Mouse (Mus musculus) kidney, adult 2 months (tissue): Measurements from ENCODE around the gene Myadml2.

ENCODE experiments used
- CTCF ChIP-seq: fragments of 200-500 bp; conservative IDR thresholded peaks from 2 replicates; pipeline ENCODE4 v1.5.1; 2011; ENCODE audit warnings: low read depth, mild to moderate bottlenecking, control low read depth, low read length, moderate library complexity, mixed read lengths; ENCODE audit not compliant: insufficient read depth, insufficient read length
- POLR2A ChIP-seq: fragments of 200-500 bp; IDR thresholded peaks from one replicate; pipeline ENCODE4 v1.6.1; 2011; ENCODE audit warnings: low read depth, low read length, control low read depth

DNA sequence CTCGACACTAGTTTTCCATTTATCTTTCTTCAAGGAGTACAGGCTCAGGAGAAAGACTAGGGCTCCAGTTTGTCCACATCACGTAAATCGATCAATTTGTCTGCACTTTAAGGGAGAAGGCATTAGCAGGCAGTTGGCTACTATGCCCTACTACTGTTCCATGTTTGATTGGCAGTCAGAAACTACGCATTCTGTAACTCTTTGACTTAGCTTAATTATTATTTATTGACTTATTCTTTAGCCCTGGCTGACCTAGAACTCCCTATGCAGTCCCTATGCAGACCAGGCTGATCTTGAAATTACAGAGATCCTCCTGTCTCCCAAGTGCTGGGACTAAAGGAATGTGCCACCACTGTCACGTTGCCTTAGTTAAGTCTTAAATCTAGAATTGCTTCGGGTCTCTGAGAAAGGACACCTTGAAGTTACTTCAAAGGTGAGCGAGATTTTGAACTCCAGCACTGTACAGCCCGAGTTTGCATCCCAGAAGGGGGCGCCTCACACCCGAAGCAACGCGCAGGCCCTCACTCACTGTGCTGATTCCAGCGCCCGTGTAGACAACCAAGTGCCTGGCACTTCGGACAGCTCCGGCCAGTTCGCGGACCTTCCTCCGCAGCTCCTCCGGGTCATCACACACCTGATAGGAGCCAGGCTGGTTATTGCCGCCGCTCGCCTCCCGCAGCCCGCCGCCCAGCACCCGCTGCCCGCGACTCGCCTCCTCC lies 23.8 kb downstream of the Myadml2 start:
- peak; percentile 72 for TF ChIP-seq CTCF
- TF ChIP-seq POLR2A: no peak
